In genomic region chr10:107858684-107859083, GRCm38 (mm10) we compare ENCODE assay signal across 8 mouse cellular contexts. TPM values are rescaled to one million over a fixed set of nuclear protein-coding genes. Genes with fewer than 3 reads are reported as not detected.
A peak's percentile ranks its signal among the peaks of the same experiment; 100 is the strongest.
DNase-seq lines count a peak whose midpoint lies in the region; ATAC-seq and TF ChIP-seq lines count a peak whose summit lies in the region.

No protein-coding gene starts in this region.

- no peak overlapping the region for H3K27ac ChIP-seq in liver, postnatal 0 days (ENCODE audit: low read depth)
- H3K27ac ChIP-seq in liver, embryonic 11.5 days (ENCODE audit: low read depth, low read length) = no peak overlapping the region
- H3K27ac ChIP-seq in embryonic facial prominence, embryonic 11.5 days (replicated peaks; ENCODE audit: low read depth, low read length) = no peak overlapping the region

- TF ChIP-seq EP300 in liver, postnatal 0 days (IDR thresholded peaks at IDR 0.05; ENCODE audit: low read depth) = no peak

- H3K9me3 ChIP-seq in liver, postnatal 0 days (ENCODE audit: low read length) = no peaks in the 10 kb centered on the region
- no peaks in the 10 kb centered on the region for H3K9me3 ChIP-seq in liver, embryonic 11.5 days (ENCODE audit: control insufficient read depth, low read length)
- no peaks in the 10 kb centered on the region for H3K9me3 ChIP-seq in embryonic facial prominence, embryonic 11.5 days (replicated peaks; ENCODE audit: control insufficient read depth, low read length)

- no peak overlapping the region for H3K4me3 ChIP-seq in liver, postnatal 0 days (ENCODE audit: low read depth, low read length)
- H3K4me3 ChIP-seq in liver, embryonic 11.5 days (ENCODE audit: low read depth, low read length) = no peak overlapping the region
- H3K4me3 ChIP-seq in embryonic facial prominence, embryonic 11.5 days (ENCODE audit: low read depth, low read length) = no peak overlapping the region

- H3K9ac ChIP-seq in liver, postnatal 0 days (replicated peaks) = no peak overlapping the region
- H3K9ac ChIP-seq in liver, embryonic 11.5 days (ENCODE audit: low read depth, low read length) = no peak overlapping the region
- no peak overlapping the region for H3K9ac ChIP-seq in embryonic facial prominence, embryonic 11.5 days (replicated peaks; ENCODE audit: low read length)

- no peaks in the 10 kb centered on the region for H3K27me3 ChIP-seq in liver, postnatal 0 days (ENCODE audit: insufficient read depth, low read length)
- no peaks in the 10 kb centered on the region for H3K27me3 ChIP-seq in liver, embryonic 11.5 days (replicated peaks; ENCODE audit: control insufficient read depth, insufficient read depth, low read length)
- no peaks in the 10 kb centered on the region for H3K27me3 ChIP-seq in embryonic facial prominence, embryonic 11.5 days (ENCODE audit: control insufficient read depth, insufficient read depth, low read length)

- H3K4me1 ChIP-seq in liver, postnatal 0 days (ENCODE audit: insufficient read depth) = no peaks in the 10 kb centered on the region
- H3K4me1 ChIP-seq in liver, embryonic 11.5 days (replicated peaks; ENCODE audit: control insufficient read depth, insufficient read depth, low read length) = no peaks in the 10 kb centered on the region
- H3K4me1 ChIP-seq in embryonic facial prominence, embryonic 11.5 days (ENCODE audit: control insufficient read depth, insufficient read depth, low read length) = no peaks in the 10 kb centered on the region

- TF ChIP-seq CTCF in liver, postnatal 0 days (IDR thresholded peaks at IDR 0.05; ENCODE audit: low read depth) = peak; percentile 75

- ATAC-seq in liver, postnatal 0 days = no peak
- no peak; the same call in 1 of the 2 replicates for ATAC-seq in liver, embryonic 11.5 days (replicated peaks; ENCODE audit: low FRiP score)
- ATAC-seq in embryonic facial prominence, embryonic 11.5 days (replicated peaks; ENCODE audit: insufficient number of reproducible peaks, low FRiP score, low TSS enrichment, low read depth) = no peak

- 28% methylated on average over 7 of the region's 7 CpGs for WGBS in liver, postnatal 0 days (ENCODE audit: insufficient replicate concordance)
- WGBS in liver, embryonic 11.5 days = 32% methylated on average over 7 of the region's 7 CpGs
- 28% methylated on average over 7 of the region's 7 CpGs for WGBS in embryonic facial prominence, embryonic 11.5 days

- no peak for DNase-seq in liver, postnatal 0 days
- no peak for DNase-seq in liver, embryonic 11.5 days (ENCODE audit: low spot score)
- peak; percentile 85 for DNase-seq in NIH3T3 (ENCODE audit: low read depth)
- peak; percentile 61 for DNase-seq in embryonic facial prominence, embryonic 11.5 days (ENCODE audit: low spot score)
- peak; percentile 7 for DNase-seq in kidney, adult 11 months
- peak; percentile 44 to 52 for DNase-seq in left cerebral cortex, postnatal 14 days (ENCODE audit: low spot score in 2 of 2)
- peak; percentile 79 for DNase-seq in retina, embryonic 14.5 days (ENCODE audit: low spot score)
- no peak for DNase-seq in urinary bladder, adult 18-20 months (ENCODE audit: low spot score in 2 of 2)

- no peaks in the 10 kb centered on the region for H3K36me3 ChIP-seq in liver, postnatal 0 days (replicated peaks; ENCODE audit: insufficient read depth, low read length)
- no peaks in the 10 kb centered on the region for H3K36me3 ChIP-seq in liver, embryonic 11.5 days (ENCODE audit: control insufficient read depth, insufficient read depth, low read length)
- no peaks in the 10 kb centered on the region for H3K36me3 ChIP-seq in embryonic facial prominence, embryonic 11.5 days (replicated peaks; ENCODE audit: control insufficient read depth, insufficient read depth, low read depth, low read length)

- intact Hi-C loops in left cerebral cortex, postnatal 14 days (cut with DNase I) = loop anchor here (1.0 kb wide), 1 partner anchor 64 kb away; no protein-coding TSS in a partner anchor

- H3K4me2 ChIP-seq in liver, postnatal 0 days (ENCODE audit: low read depth, low read length) = no peak overlapping the region
- H3K4me2 ChIP-seq in liver, embryonic 11.5 days = no peak overlapping the region
- H3K4me2 ChIP-seq in embryonic facial prominence, embryonic 11.5 days (ENCODE audit: low read depth, low read length) = no peak overlapping the region

RNA-seq across cellular contexts. Expression of gene Otogl, which starts 53.2 kb away (rescaled TPM):
- not detected in 2 replicates for polyA plus RNA-seq in liver, postnatal 0 days (2015; fragmentation: Nextera tagmentation; extraction: Ambion mirVana)
- polyA plus RNA-seq in liver, embryonic 11.5 days (2014; fragmentation: Nextera tagmentation; extraction: Ambion mirVana) = 0.12 and 0.14 TPM in 2 replicates
- polyA plus RNA-seq in embryonic facial prominence, embryonic 11.5 days (2014; fragmentation: Nextera tagmentation; extraction: Ambion mirVana) = 0.06 and 0.21 TPM in 2 replicates
- under 1 TPM; 0.31 to 0.36 TPM for total RNA-seq in left cerebral cortex, postnatal 14 days (2021)

Comparison
In these comparisons a context has a peak if more than half of its experiments do, and no peak if none do; other contexts are left out.
1. DNase-seq: peak in NIH3T3 (single experiment), embryonic facial prominence, embryonic 11.5 days (single experiment), kidney, adult 11 months (single experiment), left cerebral cortex, postnatal 14 days (2 of 2) and retina, embryonic 14.5 days (single experiment); none in liver, postnatal 0 days (single experiment), liver, embryonic 11.5 days (single experiment) and urinary bladder, adult 18-20 months (0 of 2).